Mouse (Mus musculus) thymus, postnatal 25 days (tissue): ENCODE data around the gene Prnd.

ENCODE experiments used
- DNase-seq: peaks from one replicate; pipeline ENCODE4 v3.0.0; 2022

Gene Prnd

GRCm38 (mm10) chr2:131988550-131988949 is 37.9 kb downstream of the Prnd start:
- no peak for DNase-seq

- no peak for DNase-seq
Observed at GRCm38 (mm10) chr2:131992487-131992886, 41.8 kb downstream of the Prnd start.

GRCm38 (mm10) chr2:131993151-131993550 is 42.5 kb downstream of the Prnd start:
- DNase-seq, result no peak

- DNase-seq, result no peak
Observed at GRCm38 (mm10) chr2:131993563-131994088, 43.0 kb downstream of the Prnd start.

- DNase-seq, result no peak
Observed at GRCm38 (mm10) chr2:131994971-131995370, 44.3 kb downstream of the Prnd start.

GRCm38 (mm10) chr2:131995742-131996141 is 45.1 kb downstream of the Prnd start:
- DNase-seq, result no peak

- no peak for DNase-seq
Observed at GRCm38 (mm10) chr2:131996369-131996768, 45.7 kb downstream of the Prnd start.

- no peak for DNase-seq
Observed at GRCm38 (mm10) chr2:131997356-131997755, 46.7 kb downstream of the Prnd start.

- DNase-seq, result no peak
Observed at GRCm38 (mm10) chr2:132001696-132002334, 51.2 kb downstream of the Prnd start.

GRCm38 (mm10) chr2:132003916-132004315 is 53.3 kb downstream of the Prnd start:
- DNase-seq, result no peak

- no peak for DNase-seq
Observed at GRCm38 (mm10) chr2:132004495-132005136, 54.0 kb downstream of the Prnd start.

GRCm38 (mm10) chr2:132005445-132005844 is 54.8 kb downstream of the Prnd start:
- no peak for DNase-seq
